Mouse (Mus musculus): ENCODE results near the gene Copg2.

DNA sequence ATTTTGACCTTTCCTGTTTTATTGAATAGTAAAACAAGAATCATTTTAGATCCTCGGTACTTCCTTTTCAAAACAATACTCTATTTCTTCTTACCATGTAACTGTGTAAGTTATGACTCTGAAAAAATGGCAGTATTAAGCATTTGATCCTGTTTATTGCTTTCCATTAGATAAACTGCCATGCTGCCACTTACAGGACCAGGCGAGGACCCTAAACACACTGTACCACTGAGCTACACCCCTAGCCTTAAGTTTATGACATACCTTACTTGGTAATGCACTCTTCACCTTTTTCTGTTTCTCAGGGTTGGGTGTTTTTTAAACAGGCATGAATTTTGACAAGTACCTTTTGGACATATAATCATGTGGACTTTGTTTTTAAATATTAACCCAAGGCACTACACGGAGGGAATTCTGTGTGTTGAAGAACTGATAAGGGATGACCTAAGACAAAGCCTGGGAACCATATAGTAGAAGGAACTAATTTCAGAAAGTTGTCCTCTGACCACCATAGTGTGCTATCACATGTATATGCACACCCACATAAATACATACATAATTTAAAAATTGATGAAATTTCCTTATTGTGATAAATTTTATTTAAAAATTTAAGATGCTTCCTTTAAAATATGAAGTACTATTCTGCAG lies 31.4 kb downstream of the Copg2 start:
- no peak for TF ChIP-seq EP300 (IDR thresholded peaks at IDR 0.05; ENCODE audit: low read depth)
- TF ChIP-seq CTCF (IDR thresholded peaks at IDR 0.05; ENCODE audit: low read depth), result no peak
